In genomic region chr12:15813819-15814165, GRCm38 (mm10) we compare ENCODE assay signal across 7 mouse cellular contexts. TPM values are rescaled to one million over a fixed set of nuclear protein-coding genes. Genes with fewer than 3 reads are reported as not detected.
DNase-seq lines count a peak whose midpoint lies in the region; ATAC-seq and TF ChIP-seq lines count a peak whose summit lies in the region.

No protein-coding gene starts in this region.

- peak overlapping the region; percentile 83 for H3K4me2 ChIP-seq in lung, embryonic 16.5 days (ENCODE audit: low read depth, low read length)
- peak overlapping the region; percentile 57 for H3K4me2 ChIP-seq in forebrain, embryonic 14.5 days (ENCODE audit: low read length)
- peak overlapping the region; percentile 87 for H3K4me2 ChIP-seq in limb, embryonic 11.5 days (ENCODE audit: low read depth, severe bottlenecking)

- H3K27me3 ChIP-seq in lung, embryonic 16.5 days (ENCODE audit: control insufficient read depth, insufficient read depth, low read depth, low read length): no peaks in the 10 kb centered on the region
- H3K27me3 ChIP-seq in forebrain, embryonic 14.5 days (replicated peaks; ENCODE audit: control insufficient read depth, insufficient read depth, low read length): no peaks in the 10 kb centered on the region
- no peaks in the 10 kb centered on the region for H3K27me3 ChIP-seq in limb, embryonic 11.5 days (ENCODE audit: control insufficient read depth, insufficient read depth, low read length)

- no peaks in the 10 kb centered on the region for H3K9me3 ChIP-seq in lung, embryonic 16.5 days (ENCODE audit: control insufficient read depth, low read length)
- H3K9me3 ChIP-seq in forebrain, embryonic 14.5 days (replicated peaks; ENCODE audit: control insufficient read depth, low read length): no peaks in the 10 kb centered on the region
- H3K9me3 ChIP-seq in limb, embryonic 11.5 days (ENCODE audit: control insufficient read depth, low read length): no peaks in the 10 kb centered on the region

- H3K9ac ChIP-seq in lung, embryonic 16.5 days (ENCODE audit: low read length): peak overlapping the region; percentile 57
- peak overlapping the region; percentile 99 for H3K9ac ChIP-seq in forebrain, embryonic 14.5 days (ENCODE audit: low read length)
- H3K9ac ChIP-seq in limb, embryonic 11.5 days (ENCODE audit: low read length): peak overlapping the region; percentile 37

- TF ChIP-seq POLR2A in olfactory bulb, adult 2 months (IDR thresholded peaks at IDR 0.05; ENCODE audit: insufficient read depth, low read depth, low read length): no peak

- peak overlapping the region; percentile 64 for H3K4me3 ChIP-seq in lung, embryonic 16.5 days (ENCODE audit: low read length)
- H3K4me3 ChIP-seq in forebrain, embryonic 14.5 days (ENCODE audit: low read depth, low read length): peak overlapping the region; percentile 91
- H3K4me3 ChIP-seq in limb, embryonic 11.5 days (ENCODE audit: low read depth, low read length): peak overlapping the region; percentile 72
- peak overlapping the region; percentile 28; the same call in 1 of the 2 replicates for H3K4me3 ChIP-seq in olfactory bulb, adult 2 months (ENCODE audit: insufficient read depth, low read depth, low read length)

- ATAC-seq in lung, embryonic 16.5 days (ENCODE audit: low read depth): no peak
- ATAC-seq in forebrain, embryonic 14.5 days: no peak
- no peak for ATAC-seq in limb, embryonic 11.5 days (ENCODE audit: insufficient number of reproducible peaks, low FRiP score, low TSS enrichment, low read depth)

- H3K27ac ChIP-seq in lung, embryonic 16.5 days (ENCODE audit: low read length): peak overlapping the region; percentile 18; the same call in 1 of the 2 replicates
- peak overlapping the region; percentile 96 for H3K27ac ChIP-seq in forebrain, embryonic 14.5 days (ENCODE audit: low read depth, low read length)
- no peak overlapping the region for H3K27ac ChIP-seq in limb, embryonic 11.5 days (replicated peaks; ENCODE audit: low read depth, low read length)
- H3K27ac ChIP-seq in olfactory bulb, adult 2 months (ENCODE audit: insufficient read depth, low read depth, low read length): peak overlapping the region; percentile 65; the same call in 1 of the 2 replicates

- H3K36me3 ChIP-seq in lung, embryonic 16.5 days (ENCODE audit: control insufficient read depth, insufficient read depth, low read length): no peaks in the 10 kb centered on the region
- peaks cover 11% of the 10 kb centered on the region; the same call in 1 of the 2 replicates for H3K36me3 ChIP-seq in forebrain, embryonic 14.5 days (ENCODE audit: control insufficient read depth, insufficient read depth, low read length)
- H3K36me3 ChIP-seq in limb, embryonic 11.5 days (ENCODE audit: control insufficient read depth, insufficient read depth, low read length): no peaks in the 10 kb centered on the region

- TF ChIP-seq CTCF in olfactory bulb, adult 2 months (IDR thresholded peaks at IDR 0.05; ENCODE audit: insufficient read depth, low read depth, low read length): no peak

- DNase-seq in lung, postnatal 14 days: no peak
- DNase-seq in forebrain, embryonic 14.5 days (ENCODE audit: low spot score): peak; percentile 79
- DNase-seq in limb, embryonic 11.5 days (ENCODE audit: low spot score): peak; percentile 23
- no peak for DNase-seq in gastrocnemius, postnatal 4 days (ENCODE audit: low spot score in 2 of 2)
- no peak for DNase-seq in cerebellum, postnatal 25 days

- H3K4me1 ChIP-seq in lung, embryonic 16.5 days (replicated peaks; ENCODE audit: control insufficient read depth, insufficient read depth, low read length): peaks cover 13% of the 10 kb centered on the region
- H3K4me1 ChIP-seq in forebrain, embryonic 14.5 days (ENCODE audit: control insufficient read depth, insufficient read depth, low read length): peaks cover 28% of the 10 kb centered on the region
- H3K4me1 ChIP-seq in limb, embryonic 11.5 days (ENCODE audit: control insufficient read depth, insufficient read depth, low read length): peaks cover 21% of the 10 kb centered on the region
- peaks cover 17% of the 10 kb centered on the region for H3K4me1 ChIP-seq in olfactory bulb, adult 2 months (ENCODE audit: control insufficient read depth, insufficient read depth, low read length)

- 20% methylated on average over 5 of the region's 5 CpGs for WGBS in lung, embryonic 16.5 days
- WGBS in forebrain, embryonic 14.5 days: 3% methylated on average over 5 of the region's 5 CpGs
- 18% methylated on average over 5 of the region's 5 CpGs for WGBS in limb, embryonic 11.5 days
- WGBS in olfactory bulb, adult 2 months: 18% methylated on average over 5 of the region's 5 CpGs

RNA-seq across cellular contexts. Expression of gene Trib2, which starts 2.9 kb away (rescaled TPM):
- polyA plus RNA-seq in lung, embryonic 16.5 days (2015; fragmentation: Nextera tagmentation; extraction: Ambion mirVana): 25.1 TPM in 2 replicates
- 87.4 and 100 TPM in 2 replicates for polyA plus RNA-seq in forebrain, embryonic 14.5 days (2014; fragmentation: Nextera tagmentation; extraction: Ambion mirVana)
- 56.1 and 56.2 TPM in 2 replicates for polyA plus RNA-seq in limb, embryonic 11.5 days (2014; fragmentation: Nextera tagmentation; extraction: Ambion mirVana)
- polyA plus RNA-seq in olfactory bulb, adult 2 months (2012; ENCODE audit: insufficient read depth, insufficient read length, low replicate concordance, missing spikeins): not detected in 2 replicates
- total RNA-seq in gastrocnemius, postnatal 4 days (2021): 10 to 100 TPM; 38.8 to 43.4 TPM

Comparison
In these comparisons a context has a peak if more than half of its experiments do, and no peak if none do; other contexts are left out.
1. H3K4me3 ChIP-seq: peak in every context shown above with its lines; median percentile 91 in forebrain, embryonic 14.5 days; 72 in limb, embryonic 11.5 days; 64 in lung, embryonic 16.5 days; 28 in olfactory bulb, adult 2 months.
2. H3K9ac ChIP-seq: peak in every context shown above with its lines; median percentile 99 in forebrain, embryonic 14.5 days; 57 in lung, embryonic 16.5 days; 37 in limb, embryonic 11.5 days.
3. DNase-seq: peak in forebrain, embryonic 14.5 days (single experiment) and limb, embryonic 11.5 days (single experiment); none in lung, postnatal 14 days (single experiment), gastrocnemius, postnatal 4 days (0 of 2) and cerebellum, postnatal 25 days (0 of 2).
4. Peak in every context shown above with its lines, with median percentiles within 50 percentile points of each other: H3K4me2 ChIP-seq.